Mouse (Mus musculus): ENCODE results near the gene Smim13. TPM values are rescaled to one million over a fixed set of nuclear protein-coding genes. Genes with fewer than 3 reads are reported as not detected.

The Smim13 gene
- polyA plus RNA-seq, 1 experiment from 2014 or later = 9.9 TPM

DNA sequence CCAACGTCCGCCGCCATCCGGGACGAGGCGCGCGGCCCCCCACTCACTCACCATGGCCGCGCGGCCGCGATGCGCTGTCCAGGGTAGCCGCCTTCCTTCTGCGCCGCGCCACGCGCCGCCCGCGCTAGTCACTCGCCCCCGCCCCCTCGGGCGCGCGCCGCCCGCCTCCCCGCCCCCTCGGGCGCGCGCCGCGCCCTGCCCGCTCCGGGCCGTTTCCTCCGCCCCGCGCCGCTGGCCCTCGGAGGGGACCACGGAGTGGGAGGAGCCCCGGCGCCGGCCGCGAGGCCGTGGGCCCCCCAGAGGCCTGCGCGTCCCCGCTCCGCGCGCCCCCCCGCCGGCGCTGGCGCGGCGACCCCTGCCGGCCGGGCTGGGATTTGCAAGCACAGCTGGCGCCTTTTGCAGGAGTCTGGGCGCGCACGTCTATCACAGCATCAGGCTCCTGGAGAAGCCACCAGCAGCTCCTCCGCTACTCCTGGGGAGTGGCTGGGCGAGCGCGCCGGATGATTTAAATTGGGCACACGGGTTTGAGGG, 29.3 kb upstream of the Smim13 start, which contains the start of gene Elovl2:
Gene Elovl2, minus strand, starts transcription at position 102 of the 531 bp plus-strand sequence.
- Histone ChIP-seq H3K4me1 (peaks cover 17% of the 10 kb centered on the region), H3K27me3 (ENCODE audit: low read depth, poor library complexity, severe bottlenecking) (no peaks in the 10 kb centered on the region), H3K9me3 (replicated peaks) (peaks cover 30% of the 10 kb centered on the region; the same call in 1 of the 2 replicates), H3K36me3 (no peaks in the 10 kb centered on the region), H3K4me3 (peak within 1 kb of the TSS; percentile 73), H3K27ac (replicated peaks) (peak within 1 kb of the TSS; percentile 94)
- 4% methylated on average over 59 of the region's 77 CpGs for WGBS
- DNase-seq (ENCODE audit: low spot score) = peak; percentile 87

DNA sequence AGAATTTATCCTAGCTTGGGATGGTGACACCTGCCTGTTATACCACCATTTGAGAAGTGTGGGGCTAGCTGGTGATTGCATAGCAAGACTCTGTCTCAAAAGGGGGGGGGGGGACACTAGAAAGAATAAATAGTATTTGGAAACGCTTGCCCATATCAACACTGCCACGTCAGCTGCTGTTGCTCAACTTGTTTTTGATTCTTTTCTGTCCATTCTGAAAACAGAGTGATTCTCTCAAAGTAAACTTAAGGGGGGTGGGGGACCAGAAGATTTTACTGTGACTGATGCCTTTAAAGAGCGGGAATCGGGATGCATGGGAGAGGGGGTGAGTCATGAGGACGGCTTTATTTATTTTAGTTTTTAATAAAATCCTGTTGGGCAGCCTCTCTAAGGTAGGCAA, 23.1 kb upstream of the Smim13 start:
- no peak overlapping the region for H3K27ac ChIP-seq (replicated peaks)
- DNase-seq (ENCODE audit: low spot score) = no peak
- WGBS = 83% methylated on average over 5 of the region's 5 CpGs
- no peak overlapping the region for H3K4me3 ChIP-seq
- H3K4me1 ChIP-seq = no peaks in the 10 kb centered on the region
- H3K9me3 ChIP-seq (replicated peaks) = peaks cover 21% of the 10 kb centered on the region; the same call in 1 of the 2 replicates
- H3K27me3 ChIP-seq (ENCODE audit: low read depth, poor library complexity, severe bottlenecking) = no peaks in the 10 kb centered on the region
- no peaks in the 10 kb centered on the region for H3K36me3 ChIP-seq

DNA sequence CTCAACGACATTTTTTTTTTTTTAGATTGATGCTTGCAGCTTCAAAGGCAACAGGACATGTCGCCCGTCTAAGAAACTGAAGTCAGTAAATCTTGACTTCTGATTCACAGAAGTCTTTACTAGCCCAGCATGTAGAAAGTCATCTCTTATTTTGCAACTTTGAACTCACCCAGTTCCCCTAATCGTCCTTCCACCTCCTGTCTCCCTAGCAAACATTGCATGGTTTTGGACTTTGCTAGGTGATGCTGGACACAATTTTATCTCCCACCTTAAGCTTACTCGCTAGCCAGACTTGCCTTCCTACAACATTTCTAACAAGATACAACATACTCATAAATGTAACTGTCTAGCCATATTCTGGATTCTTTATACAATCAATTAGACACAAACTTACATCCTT, 21.6 kb upstream of the Smim13 start:
- 89% methylated on average over 5 of the region's 5 CpGs for WGBS

DNA sequence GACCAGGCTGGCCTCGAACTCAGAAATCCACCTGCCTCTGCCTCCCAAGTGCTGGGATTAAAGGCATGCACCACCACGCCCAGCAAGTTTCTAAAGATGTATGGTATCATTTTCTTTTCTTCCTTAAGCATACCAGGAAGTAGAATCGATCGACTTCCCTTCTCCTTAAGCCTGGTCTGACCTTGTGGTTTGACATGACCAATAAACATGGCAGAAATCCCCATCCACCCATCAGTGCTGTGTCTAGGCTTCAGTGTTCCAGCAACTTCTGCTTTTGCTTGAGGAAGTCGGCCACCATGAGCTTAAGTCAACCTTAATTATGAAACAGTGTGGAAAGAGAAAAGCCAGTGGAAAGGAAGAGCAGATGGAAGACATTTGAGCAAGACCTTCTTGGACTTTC, 19.4 kb upstream of the Smim13 start:
- Histone ChIP-seq H3K4me1 (no peaks in the 10 kb centered on the region), H3K9me3 (replicated peaks) (no peaks in the 10 kb centered on the region), H3K27me3 (ENCODE audit: low read depth, poor library complexity, severe bottlenecking) (no peaks in the 10 kb centered on the region), H3K27ac (replicated peaks) (no peak overlapping the region), H3K36me3 (no peaks in the 10 kb centered on the region), H3K4me3 (no peak overlapping the region)
- DNase-seq (ENCODE audit: low spot score) = no peak
- WGBS = 88% methylated on average over 5 of the region's 5 CpGs

More for the DNA sequence above, 21.6 kb upstream of the Smim13 start:
- Histone ChIP-seq H3K9me3 (replicated peaks) (peaks cover 6% of the 10 kb centered on the region; the same call in 1 of the 2 replicates), H3K36me3 (no peaks in the 10 kb centered on the region), H3K27ac (replicated peaks) (no peak overlapping the region), H3K4me3 (no peak overlapping the region), H3K4me1 (no peaks in the 10 kb centered on the region), H3K27me3 (ENCODE audit: low read depth, poor library complexity, severe bottlenecking) (no peaks in the 10 kb centered on the region)
- no peak for DNase-seq (ENCODE audit: low spot score)

DNA sequence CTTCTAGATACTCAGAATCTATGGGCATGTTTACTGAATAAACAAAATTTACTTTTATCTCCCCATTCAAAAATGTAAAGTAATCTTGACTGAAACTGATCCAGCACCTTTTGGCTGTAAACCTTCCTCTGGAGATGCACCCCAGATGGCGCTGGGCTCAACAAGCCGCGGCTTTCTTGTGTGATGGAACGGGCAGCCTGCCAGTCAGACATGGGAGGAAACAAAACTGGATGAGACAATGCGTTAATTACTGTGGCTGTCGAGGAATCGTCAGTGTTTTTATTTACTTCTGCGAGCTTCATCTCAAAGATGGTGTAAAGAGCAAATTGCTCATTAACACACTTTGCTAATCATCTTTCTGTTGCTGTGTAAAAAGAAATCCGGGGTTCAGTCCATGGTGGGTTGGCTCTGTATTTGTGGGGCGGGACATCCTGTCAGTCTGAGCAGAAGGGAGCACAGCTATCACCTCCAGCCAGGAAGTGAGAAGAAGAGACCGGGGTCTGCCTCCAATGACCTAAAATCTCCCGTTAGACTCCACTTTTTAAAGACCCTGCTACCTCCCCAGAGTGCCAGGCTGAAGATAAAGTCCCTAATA, 18.2 kb upstream of the Smim13 start:
- DNase-seq (ENCODE audit: low spot score) = no peak
- H3K27ac ChIP-seq (replicated peaks) = no peak overlapping the region
- 91% methylated on average over 12 of the region's 12 CpGs for WGBS

DNA sequence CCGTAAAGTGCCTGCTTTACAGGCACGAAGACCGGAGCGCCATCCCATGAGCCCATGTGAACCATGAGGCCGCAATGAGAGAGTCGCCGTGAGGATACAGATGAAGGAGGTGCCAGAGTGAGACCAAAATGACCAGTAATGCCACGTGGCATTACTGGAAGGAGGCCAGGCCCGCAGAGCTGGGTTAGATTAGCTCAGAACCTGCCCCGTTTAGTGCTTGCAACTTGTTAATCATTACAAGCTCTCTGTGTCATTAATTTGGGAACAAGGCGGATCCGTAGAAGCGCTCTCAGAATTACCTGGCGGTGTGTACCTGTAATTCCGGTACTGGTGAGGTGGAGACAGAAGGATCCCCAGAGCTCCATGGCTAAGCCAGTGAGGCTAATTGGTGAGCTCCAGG, 17.4 kb upstream of the Smim13 start:
- Histone ChIP-seq H3K27me3 (ENCODE audit: low read depth, poor library complexity, severe bottlenecking) (no peaks in the 10 kb centered on the region), H3K27ac (replicated peaks) (no peak overlapping the region), H3K9me3 (replicated peaks) (no peaks in the 10 kb centered on the region), H3K4me1 (no peaks in the 10 kb centered on the region), H3K36me3 (no peaks in the 10 kb centered on the region), H3K4me3 (no peak overlapping the region)
- 94% methylated on average over 15 of the region's 15 CpGs for WGBS
- DNase-seq (ENCODE audit: low spot score) = no peak

More for the DNA sequence above, 18.2 kb upstream of the Smim13 start:
- no peak overlapping the region for H3K4me3 ChIP-seq
- no peaks in the 10 kb centered on the region for H3K4me1 ChIP-seq
- no peaks in the 10 kb centered on the region for H3K27me3 ChIP-seq (ENCODE audit: low read depth, poor library complexity, severe bottlenecking)
- H3K36me3 ChIP-seq = no peaks in the 10 kb centered on the region
- H3K9me3 ChIP-seq (replicated peaks) = no peaks in the 10 kb centered on the region

DNA sequence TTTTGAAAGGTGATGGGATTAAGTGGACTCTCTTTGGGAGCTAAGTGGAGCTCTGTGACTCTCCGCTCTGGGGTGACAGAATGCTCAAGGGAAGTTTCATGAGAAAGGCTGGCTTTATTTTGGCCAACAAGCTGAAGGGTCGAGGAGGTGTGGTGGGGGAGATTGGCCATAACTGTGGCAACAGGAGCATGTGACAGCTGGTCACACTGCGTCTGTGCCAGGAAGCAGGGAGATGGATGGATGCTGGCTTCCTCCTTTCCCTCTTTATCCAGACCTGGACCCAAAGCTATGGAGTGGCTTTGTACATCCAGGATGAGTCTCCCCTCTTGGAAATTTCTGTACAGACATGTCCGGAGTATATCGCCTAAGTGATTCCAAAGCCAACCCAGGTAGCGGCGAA, 16.4 kb upstream of the Smim13 start:
- Histone ChIP-seq H3K27ac (replicated peaks) (no peak overlapping the region), H3K4me3 (no peak overlapping the region)
- WGBS = 90% methylated on average over 7 of the region's 7 CpGs

GRCm38 (mm10) chr13:41235181-41235580, 14.5 kb upstream of the Smim13 start:
- H3K36me3 ChIP-seq = no peaks in the 10 kb centered on the region
- no peaks in the 10 kb centered on the region for H3K4me1 ChIP-seq
- no peak for DNase-seq (ENCODE audit: low spot score)
- H3K9me3 ChIP-seq (replicated peaks) = no peaks in the 10 kb centered on the region
- H3K4me3 ChIP-seq = no peak overlapping the region
- H3K27ac ChIP-seq (replicated peaks) = no peak overlapping the region
- WGBS = 88% methylated on average over 6 of the region's 6 CpGs
- H3K27me3 ChIP-seq (ENCODE audit: low read depth, poor library complexity, severe bottlenecking) = no peaks in the 10 kb centered on the region; the same call in 1 of the 2 replicates

More for the DNA sequence above, 16.4 kb upstream of the Smim13 start:
- no peaks in the 10 kb centered on the region for H3K4me1 ChIP-seq
- no peaks in the 10 kb centered on the region for H3K9me3 ChIP-seq (replicated peaks)
- no peak for DNase-seq (ENCODE audit: low spot score)
- no peaks in the 10 kb centered on the region for H3K27me3 ChIP-seq (ENCODE audit: low read depth, poor library complexity, severe bottlenecking)
- no peaks in the 10 kb centered on the region for H3K36me3 ChIP-seq

DNA sequence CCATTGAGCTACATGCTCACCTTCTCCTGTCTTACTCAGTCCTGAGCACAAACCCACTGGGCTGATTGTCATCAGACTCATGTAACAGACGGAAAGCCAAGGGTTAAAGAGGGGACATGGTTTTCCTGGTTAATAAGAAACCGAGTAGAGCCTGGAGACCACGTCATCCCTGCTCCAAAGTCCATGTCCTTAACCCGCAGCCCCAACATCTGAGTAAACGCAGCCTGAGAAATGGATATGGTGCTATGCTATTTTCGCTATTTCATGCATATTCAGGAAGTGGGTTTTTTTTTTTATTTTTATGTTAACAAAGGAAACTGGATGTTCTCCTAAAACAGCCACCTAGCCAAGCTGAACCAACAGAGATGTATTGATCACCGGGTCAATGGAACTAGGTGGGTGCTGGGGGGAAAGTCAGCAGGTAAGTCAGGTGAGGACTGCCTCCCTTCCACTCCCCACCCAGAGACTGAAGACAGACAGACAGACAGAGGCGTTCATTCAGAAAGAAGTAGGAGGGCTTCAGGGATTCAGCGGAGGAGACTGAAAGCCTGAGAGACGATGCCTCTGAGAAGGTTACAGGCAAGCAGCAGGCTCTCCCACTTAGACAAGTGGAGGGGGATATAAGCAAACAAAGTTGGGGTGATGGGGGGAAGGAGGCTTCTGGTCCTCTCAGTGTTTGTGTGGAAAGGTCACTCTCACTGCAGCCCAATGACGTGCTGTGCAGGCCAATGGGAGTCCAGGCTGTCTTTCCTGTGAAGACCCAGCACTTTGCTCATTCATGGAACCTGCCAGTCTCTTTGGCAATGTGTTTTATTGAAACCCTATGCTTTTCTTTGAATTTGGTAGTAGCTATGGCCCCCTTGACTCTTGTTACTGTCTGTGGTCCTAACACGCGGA, 13.6 kb upstream of the Smim13 start:
- 83% methylated on average over 13 of the region's 13 CpGs for WGBS
- no peak for DNase-seq (ENCODE audit: low spot score)
- no peaks in the 10 kb centered on the region for H3K36me3 ChIP-seq

DNA sequence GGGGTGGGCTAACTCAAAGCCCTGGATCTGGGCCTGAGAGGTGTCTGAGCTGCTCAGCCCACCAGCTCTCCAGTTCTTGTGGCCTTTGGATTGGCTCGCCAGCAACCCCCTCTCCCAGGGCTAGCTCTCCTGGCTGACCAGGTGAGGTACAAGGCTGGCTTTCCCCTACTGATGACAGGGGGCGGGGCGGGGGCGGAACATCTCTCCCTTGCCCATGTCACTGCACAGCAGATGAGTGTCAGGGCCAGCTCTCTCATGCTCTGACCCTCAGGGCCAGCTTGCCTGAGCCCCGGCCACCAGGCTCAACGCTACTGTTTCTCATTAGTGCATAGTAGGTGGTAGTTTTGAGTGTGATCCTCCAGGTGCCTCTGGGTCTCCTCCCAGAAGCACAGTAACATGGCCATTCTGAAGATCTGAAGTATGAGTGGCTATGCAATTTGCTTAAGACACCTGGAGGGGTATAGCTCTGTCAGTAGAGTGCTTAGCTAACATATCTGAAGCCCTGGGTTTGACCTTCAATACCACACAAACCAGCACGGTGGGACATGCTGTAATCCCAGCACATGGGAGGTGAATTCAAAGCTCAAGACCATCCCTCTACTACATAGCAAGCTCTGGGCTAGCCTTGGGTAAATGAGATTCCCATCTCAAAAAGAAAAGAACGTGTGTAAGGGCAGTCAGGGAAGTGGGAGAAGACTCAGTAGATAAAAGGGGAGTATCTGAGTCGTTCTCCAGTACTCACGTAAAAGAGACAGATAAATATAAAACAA, 11.4 kb upstream of the Smim13 start:
- WGBS = 78% methylated on average over 10 of the region's 10 CpGs
- no peak overlapping the region for H3K27ac ChIP-seq (replicated peaks)
- no peak overlapping the region for H3K4me3 ChIP-seq
- H3K9me3 ChIP-seq (replicated peaks) = no peaks in the 10 kb centered on the region
- no peak for DNase-seq (ENCODE audit: low spot score)
- H3K4me1 ChIP-seq = no peaks in the 10 kb centered on the region
- H3K27me3 ChIP-seq (ENCODE audit: low read depth, poor library complexity, severe bottlenecking) = no peaks in the 10 kb centered on the region; the same call in 1 of the 2 replicates
- H3K36me3 ChIP-seq = no peaks in the 10 kb centered on the region

More for the DNA sequence above, 13.6 kb upstream of the Smim13 start:
- no peaks in the 10 kb centered on the region for H3K9me3 ChIP-seq (replicated peaks)
- H3K27me3 ChIP-seq (ENCODE audit: low read depth, poor library complexity, severe bottlenecking) = no peaks in the 10 kb centered on the region; the same call in 1 of the 2 replicates
- no peak overlapping the region for H3K4me3 ChIP-seq
- H3K4me1 ChIP-seq = no peaks in the 10 kb centered on the region
- no peak overlapping the region for H3K27ac ChIP-seq (replicated peaks)

DNA sequence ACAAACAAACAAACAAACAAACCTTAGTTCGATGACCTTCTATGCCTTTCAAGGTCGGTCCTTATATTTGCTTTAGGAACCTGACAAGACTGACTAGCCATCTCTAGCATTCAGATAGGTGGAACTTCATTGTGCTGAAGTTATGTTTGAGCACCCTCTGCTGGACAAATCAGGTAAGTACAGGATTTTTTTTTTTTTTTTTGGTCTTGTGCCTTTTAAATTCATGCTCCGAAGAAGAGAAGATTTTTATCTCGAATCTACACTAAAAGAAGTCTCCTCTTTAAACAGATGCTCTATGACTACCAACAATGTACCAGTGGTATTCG, 10.9 kb upstream of the Smim13 start:
- Histone ChIP-seq H3K9me3 (replicated peaks) (no peaks in the 10 kb centered on the region), H3K4me1 (no peaks in the 10 kb centered on the region), H3K4me3 (no peak overlapping the region), H3K27me3 (ENCODE audit: low read depth, poor library complexity, severe bottlenecking) (no peaks in the 10 kb centered on the region; the same call in 1 of the 2 replicates), H3K36me3 (no peaks in the 10 kb centered on the region), H3K27ac (replicated peaks) (no peak overlapping the region)
- DNase-seq (ENCODE audit: low spot score) = no peak
- WGBS = 14% methylated on average over 5 of the region's 5 CpGs

- DNase-seq (ENCODE audit: low spot score) = no peak
- no peak overlapping the region for H3K4me3 ChIP-seq
- H3K4me1 ChIP-seq = no peaks in the 10 kb centered on the region
- no peaks in the 10 kb centered on the region for H3K9me3 ChIP-seq (replicated peaks)
- H3K27me3 ChIP-seq (ENCODE audit: low read depth, poor library complexity, severe bottlenecking) = no peaks in the 10 kb centered on the region; the same call in none of the 2 replicates
- H3K36me3 ChIP-seq = no peaks in the 10 kb centered on the region
- H3K27ac ChIP-seq (replicated peaks) = no peak overlapping the region
- 78% methylated on average over 2 of the region's 2 CpGs for whole genome bisulfite sequencing
These were observed 8.1 kb upstream of the Smim13 start for GRCm38 (mm10) chr13:41241557-41241956.
